Mouse (Mus musculus): Measurements from ENCODE around the gene Tmem203.

The Tmem203 gene

GRCm38 (mm10) chr2:25263623-25264285, 8.5 kb downstream of the Tmem203 start:
- no peak for DNase-seq

- DNase-seq: no peak
Observed at GRCm38 (mm10) chr2:25264286-25264660, 9.0 kb downstream of the Tmem203 start.

- DNase-seq: peak; percentile 86 to 92
Observed at GRCm38 (mm10) chr2:25264851-25265250, 9.6 kb downstream of the Tmem203 start.

- peak; percentile 55 to 76 for DNase-seq
Observed at GRCm38 (mm10) chr2:25265897-25266656, 10.8 kb downstream of the Tmem203 start.

- DNase-seq: peak; percentile 85 to 87
Observed at GRCm38 (mm10) chr2:25266720-25267119, 11.5 kb downstream of the Tmem203 start.

- peak in 1 of 2 experiments; percentile 55 for DNase-seq
Observed at GRCm38 (mm10) chr2:25267241-25267640, 12.0 kb downstream of the Tmem203 start.

GRCm38 (mm10) chr2:25267746-25268309, 12.6 kb downstream of the Tmem203 start:
- no peak for DNase-seq

GRCm38 (mm10) chr2:25271827-25272511, 16.7 kb downstream of the Tmem203 start, which contains the start of the genes Ssna1 and Anapc2:
Ssna1 (minus strand) TSS chr2:25272438.
Anapc2 (plus strand) TSS chr2:25272478.
- DNase-seq: peak; percentile 98 to 99

GRCm38 (mm10) chr2:25272515-25272914, 17.3 kb downstream of the Tmem203 start:
- DNase-seq: no peak

GRCm38 (mm10) chr2:25273010-25273409, 17.8 kb downstream of the Tmem203 start:
- no peak for DNase-seq

- peak; percentile 87 to 93 for DNase-seq
Observed at GRCm38 (mm10) chr2:25278928-25279882, 24.0 kb downstream of the Tmem203 start.

GRCm38 (mm10) chr2:25285551-25285950, 30.3 kb downstream of the Tmem203 start:
- DNase-seq: no peak

GRCm38 (mm10) chr2:25286314-25286713, 31.1 kb downstream of the Tmem203 start:
- DNase-seq: no peak

- peak; percentile 47 to 65 for DNase-seq
Observed at GRCm38 (mm10) chr2:25286837-25287636, 31.8 kb downstream of the Tmem203 start.

GRCm38 (mm10) chr2:25287927-25288649, 32.8 kb downstream of the Tmem203 start, which contains the start of gene Tmem210:
Tmem210 (plus strand) TSS chr2:25288145.
- DNase-seq: no peak

GRCm38 (mm10) chr2:25288734-25289345, 33.6 kb downstream of the Tmem203 start:
- no peak for DNase-seq

GRCm38 (mm10) chr2:25289651-25290050, 34.4 kb downstream of the Tmem203 start, which contains the start of gene Lrrc26:
Lrrc26 (plus strand) TSS chr2:25289915.
- DNase-seq: peak; percentile 82 to 89

GRCm38 (mm10) chr2:25290101-25290815, 35.0 kb downstream of the Tmem203 start:
- DNase-seq: peak; percentile 34 to 62

GRCm38 (mm10) chr2:25290816-25291130, 35.5 kb downstream of the Tmem203 start:
- DNase-seq: peak in 1 of 2 experiments; percentile 19

Data from kidney, postnatal 25 days (tissue).